Mouse (Mus musculus) MEL (cell line): ENCODE results near the gene Rab39.

ENCODE experiments used
- ETS1 ChIP-seq: IDR thresholded peaks from 2 replicates; pipeline ENCODE4 v1.6.1; 2012; ENCODE audit warnings: low read depth, mild to moderate bottlenecking, inconsistent platforms, low read length, improper control_type of control experiment, moderate library complexity
- MYC ChIP-seq: IDR thresholded peaks from 2 replicates; pipeline ENCODE4 v1.6.1; 2011; ENCODE audit warnings: low read depth, mild to moderate bottlenecking, low read length, improper control_type of control experiment, moderate library complexity
- POLR2AphosphoS2 ChIP-seq: IDR thresholded peaks from 2 replicates; pipeline ENCODE4 v1.6.1; 2011; ENCODE audit warnings: low read length, improper control_type of control experiment
- UBTF ChIP-seq: IDR thresholded peaks from 2 replicates; pipeline ENCODE4 v1.6.1; 2012; ENCODE audit warnings: low read depth, mild to moderate bottlenecking, inconsistent platforms, low read length, improper control_type of control experiment, moderate library complexity, borderline replicate concordance; ENCODE audit not compliant: insufficient read depth

DNA sequence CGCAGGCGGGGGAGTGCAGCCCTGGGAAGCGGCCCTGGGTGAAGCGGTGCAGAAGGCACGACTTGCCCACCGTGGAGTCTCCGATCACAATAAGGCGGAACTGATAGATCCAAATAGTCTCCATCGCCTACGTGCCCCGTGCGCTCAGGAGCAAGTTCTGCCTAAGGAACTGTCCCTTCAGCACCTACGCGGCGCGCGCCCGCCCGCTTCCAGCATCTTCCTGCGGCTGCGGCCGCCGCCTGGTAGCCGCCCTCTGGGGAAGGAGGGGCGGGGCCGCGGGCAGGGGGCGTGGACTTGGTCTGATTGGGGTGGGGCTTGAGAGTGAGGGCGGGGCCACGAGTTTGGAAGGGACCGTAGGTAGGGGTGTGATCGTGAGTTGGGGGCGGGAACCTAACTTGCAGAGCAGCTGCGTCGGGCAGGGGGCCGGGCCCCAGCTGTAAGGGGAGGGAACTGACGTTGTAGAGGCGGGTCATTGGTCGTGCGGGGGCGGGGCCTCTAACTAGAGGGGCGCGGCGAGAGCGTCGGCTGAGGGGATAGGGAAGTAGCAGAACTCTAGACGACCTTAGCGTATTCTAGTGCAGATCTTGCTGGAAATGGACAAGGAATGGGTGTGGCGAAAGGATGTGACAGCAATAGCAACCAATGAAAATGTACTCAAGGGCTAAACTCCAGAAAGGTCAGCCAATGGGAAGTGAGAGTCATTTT lies at the start of gene Rab39:
- TF ChIP-seq ETS1 (no peak), UBTF (0 out of 2 replicates have a peak, but pooled peaks have one; percentile 74), MYC (no peak), POLR2AphosphoS2 (no peak)
